Mouse (Mus musculus) G1E (cell line): ENCODE data around the gene Mapk8ip3. TPM values are rescaled to one million over a fixed set of nuclear protein-coding genes. Genes with fewer than 3 reads are reported as not detected.
A peak's percentile ranks its signal among the peaks of the same experiment; 100 is the strongest.

Experiments used
- ATAC-seq: 2 replicates; pipeline ENCODE4 v1.8.0; 2016; ENCODE audit warnings: mild to moderate bottlenecking; ENCODE audit not compliant: insufficient number of reproducible peaks, poor library complexity, low FRiP score, severe bottlenecking; ENCODE audit errors: extremely low read depth
- DNase-seq: peaks from one replicate; pipeline ENCODE4 v3.0.0; 2012; ENCODE audit warnings: low spot score
- H3K27me3 ChIP-seq: 2 replicates; pipeline ENCODE4 v1.6.1; 2012; ENCODE audit warnings: mild to moderate bottlenecking, low read length, inconsistent platforms; ENCODE audit not compliant: insufficient read depth
- H3K36me3 ChIP-seq: replicated peaks from 2 replicates; pipeline ENCODE3; 2012; ENCODE audit warnings: mild to moderate bottlenecking, inconsistent platforms
- H3K4me1 ChIP-seq: 2 replicates; pipeline ENCODE4 v1.6.1; 2012; ENCODE audit warnings: low read depth, low read length, inconsistent platforms, mixed read lengths; ENCODE audit not compliant: insufficient read depth
- H3K4me3 ChIP-seq: 2 replicates; pipeline ENCODE4 v1.5.1; 2012; ENCODE audit warnings: low read depth, mild to moderate bottlenecking, inconsistent platforms, low read length, moderate library complexity, mixed read lengths
- H3K9me3 ChIP-seq: replicated peaks from 2 replicates; pipeline ENCODE4 v1.6.1; 2012; ENCODE audit warnings: inconsistent platforms
- CTCF ChIP-seq: IDR thresholded peaks from 2 replicates; pipeline ENCODE4 v1.5.1; 2012; ENCODE audit warnings: low read depth, low read length, inconsistent platforms, mixed read lengths
- GATA1 ChIP-seq: IDR thresholded peaks from 2 replicates; pipeline ENCODE4 v1.6.1; 2012; ENCODE audit warnings: borderline replicate concordance, low read length, inconsistent platforms, mixed read lengths
- GATA2 ChIP-seq: IDR thresholded peaks from 2 replicates; pipeline ENCODE4 v1.6.1; 2012; ENCODE audit warnings: low read depth, low read length, inconsistent platforms, borderline replicate concordance
- POLR2AphosphoS5 ChIP-seq: IDR thresholded peaks from 2 replicates; pipeline ENCODE4 v1.6.1; 2012; ENCODE audit warnings: low read depth, low read length, inconsistent platforms; ENCODE audit not compliant: insufficient replicate concordance
- TAL1 ChIP-seq: conservative IDR thresholded peaks from 2 replicates; pipeline ENCODE4 v1.6.1; 2012; ENCODE audit warnings: low read depth, low read length, inconsistent platforms, mixed read lengths
- polyA plus RNA-seq: library from polyadenylated mRNA; stranded (reverse); fragments of >175 nt; gene quantifications from 2 replicates; pipeline ENCODE4 v1.2.3, GENCODE M21; 2012
- total RNA-seq, 2 experiments: library from RNA; stranded (forward) in 1 of 2; stranded (reverse) in 1 of 2; fragments of 200-1000 nt in 1 of 2; fragments of >200 nt in 1 of 2; fragmentation: Nextera tagmentation in 1 of 2; gene quantifications; 2 replicates each; pipeline ENCODE4 v1.2.3; 2014 to 2017

Gene Mapk8ip3
- total and polyA plus RNA-seq, 3 experiments = 32.4 to 122 (median 39.7) TPM

DNA sequence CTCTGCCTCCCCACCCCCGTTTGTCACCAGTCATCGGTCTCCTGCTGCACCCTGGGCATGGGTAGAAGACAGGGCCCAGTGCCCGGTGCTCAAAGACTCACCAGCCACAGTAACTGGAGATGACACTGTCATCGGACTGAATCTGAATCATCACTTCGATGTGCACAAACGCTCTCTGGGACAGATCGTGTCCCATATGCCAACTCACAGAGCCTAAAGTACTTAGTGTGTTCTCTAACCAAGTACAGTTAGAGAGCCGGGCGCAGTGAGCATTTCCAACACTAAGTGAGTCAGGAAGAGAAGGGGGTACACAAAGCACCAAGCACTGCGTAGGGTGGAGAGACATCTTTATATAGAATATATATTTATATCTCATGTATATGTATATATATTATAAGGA lies 68.9 kb downstream of the Mapk8ip3 start:
- Histone ChIP-seq H3K4me3 (no peak overlapping the region), H3K36me3 (peaks cover 49% of the 10 kb centered on the region), H3K27me3 (peaks cover 7% of the 10 kb centered on the region; the same call in 1 of the 2 replicates), H3K9me3 (no peaks in the 10 kb centered on the region), H3K4me1 (no peaks in the 10 kb centered on the region)
- ATAC-seq (no peak), DNase-seq (no peak)
- no peak for TF ChIP-seq GATA1
- TF ChIP-seq CTCF = no peak
- no peak for TF ChIP-seq POLR2AphosphoS5
- no peak for TF ChIP-seq GATA2
- no peak for TF ChIP-seq TAL1

DNA sequence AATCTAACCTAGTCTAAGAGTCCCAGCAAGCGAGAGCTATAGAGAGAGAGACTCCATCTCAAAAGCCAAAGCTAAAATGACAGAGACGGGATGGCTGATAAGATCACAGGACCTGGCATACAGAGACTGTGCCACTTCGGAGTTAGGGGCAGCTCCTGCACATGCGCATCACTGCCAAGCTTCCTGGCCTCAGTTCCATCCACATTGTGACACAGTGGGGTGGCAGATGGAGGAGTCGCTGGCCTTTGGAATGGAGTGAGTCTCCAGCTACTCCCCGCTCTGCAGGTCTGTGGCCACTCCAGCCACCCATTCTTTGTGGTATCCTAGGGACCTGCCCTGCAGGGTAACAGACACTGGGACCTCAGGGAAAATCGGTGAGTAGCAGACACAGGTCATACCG lies 71.0 kb downstream of the Mapk8ip3 start, which contains the start of gene Igfals:
Gene Igfals, plus strand, starts transcription at position 222 of the 400 bp plus-strand sequence.
- Histone ChIP-seq H3K4me1 (no peaks in the 10 kb centered on the region), H3K4me3 (no peak within 1 kb of the TSS), H3K36me3 (peaks cover 70% of the 10 kb centered on the region), H3K9me3 (no peaks in the 10 kb centered on the region), H3K27me3 (peaks cover 3% of the 10 kb centered on the region; the same call in 1 of the 2 replicates)
- TF ChIP-seq CTCF = no peak
- TF ChIP-seq POLR2AphosphoS5 = no peak
- no peak for TF ChIP-seq GATA1
- ATAC-seq (no peak), DNase-seq (no peak)

DNA sequence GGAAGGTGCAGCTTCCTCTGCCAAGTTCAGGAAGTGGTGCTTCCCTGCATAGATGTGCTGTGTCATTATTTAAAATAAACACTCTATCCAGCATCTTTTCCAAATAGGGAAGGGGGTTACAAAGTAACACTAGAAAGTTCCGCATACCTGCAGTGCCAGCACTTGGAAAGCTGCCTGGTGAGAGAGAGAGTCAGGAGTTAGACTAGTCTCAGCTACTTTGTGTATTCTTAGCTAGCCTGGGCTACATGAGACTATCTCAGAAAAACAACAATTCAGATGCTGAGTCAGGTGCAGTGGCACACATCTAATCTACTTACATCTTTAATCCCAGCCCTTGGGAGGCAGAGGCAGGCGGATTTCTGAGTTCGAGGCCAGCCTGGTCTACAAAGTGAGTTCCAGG lies 75.0 kb downstream of the Mapk8ip3 start:
- peaks cover 94% of the 10 kb centered on the region for H3K36me3 ChIP-seq
- H3K27me3 ChIP-seq = no peaks in the 10 kb centered on the region
- no peak overlapping the region for H3K4me3 ChIP-seq
- no peak for ATAC-seq
- TF ChIP-seq POLR2AphosphoS5 = no peak
- TF ChIP-seq CTCF = no peak
- TF ChIP-seq TAL1 = no peak
- no peak for TF ChIP-seq GATA2
- TF ChIP-seq GATA1 = no peak
- H3K4me1 ChIP-seq = peaks cover 29% of the 10 kb centered on the region
- DNase-seq = no peak
- H3K9me3 ChIP-seq = no peaks in the 10 kb centered on the region

DNA sequence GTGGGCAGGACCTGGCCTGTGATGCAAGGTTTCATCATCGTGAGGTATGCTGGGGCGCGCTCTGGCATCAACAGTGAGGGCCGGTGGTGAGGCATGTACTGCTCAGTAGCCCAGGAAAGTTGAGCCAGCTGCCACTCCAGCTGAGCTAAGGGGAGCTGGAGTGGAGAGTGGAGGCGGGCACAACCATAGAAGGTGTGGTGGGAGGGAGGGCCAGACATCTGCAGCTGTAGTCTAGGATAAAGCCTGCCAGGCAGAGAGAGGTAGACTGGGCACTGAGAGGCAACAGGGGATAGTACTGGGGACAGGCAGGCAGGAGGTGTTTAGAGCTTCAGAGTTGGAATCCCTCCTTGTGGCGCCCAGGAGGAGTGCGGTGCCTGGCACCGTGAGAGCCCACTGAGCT lies 76.7 kb downstream of the Mapk8ip3 start:
- Histone ChIP-seq H3K36me3 (peaks cover 95% of the 10 kb centered on the region), H3K4me1 (peaks cover 29% of the 10 kb centered on the region), H3K9me3 (no peaks in the 10 kb centered on the region), H3K27me3 (no peaks in the 10 kb centered on the region), H3K4me3 (0 out of 2 replicates have a peak overlapping the region, but pooled peaks have one; percentile 18)
- DNase-seq = no peak
- TF ChIP-seq TAL1 (no peak), CTCF (no peak), GATA1 (no peak), POLR2AphosphoS5 (no peak), GATA2 (no peak)
- ATAC-seq = no peak

DNA sequence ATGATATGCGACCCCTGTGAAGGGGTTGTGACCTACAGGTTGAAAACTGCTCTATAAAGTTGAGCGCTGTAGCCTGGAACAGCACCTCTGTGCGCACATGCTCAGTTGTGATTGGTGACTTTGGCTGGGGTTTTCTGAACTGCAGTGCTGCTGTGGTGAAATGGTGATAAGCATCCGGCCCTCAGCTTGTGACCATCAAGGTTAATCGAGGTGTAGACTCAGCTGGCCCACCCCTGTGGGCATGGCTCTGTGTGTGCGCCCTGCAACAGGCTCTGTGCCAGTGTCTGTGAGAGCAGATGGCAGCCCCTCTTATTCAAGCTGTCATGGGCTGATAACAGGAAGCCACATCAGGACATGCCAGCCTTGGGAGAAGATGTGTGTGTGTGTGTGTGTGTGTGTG lies 77.8 kb downstream of the Mapk8ip3 start:
- Histone ChIP-seq H3K4me3 (no peak overlapping the region), H3K27me3 (no peaks in the 10 kb centered on the region), H3K4me1 (peaks cover 29% of the 10 kb centered on the region), H3K9me3 (no peaks in the 10 kb centered on the region), H3K36me3 (peaks cover 93% of the 10 kb centered on the region)
- ATAC-seq = peak; percentile 60
- TF ChIP-seq POLR2AphosphoS5 (no peak), GATA1 (no peak), CTCF (no peak), TAL1 (peak; percentile 62)
- peak; percentile 71 for DNase-seq

DNA sequence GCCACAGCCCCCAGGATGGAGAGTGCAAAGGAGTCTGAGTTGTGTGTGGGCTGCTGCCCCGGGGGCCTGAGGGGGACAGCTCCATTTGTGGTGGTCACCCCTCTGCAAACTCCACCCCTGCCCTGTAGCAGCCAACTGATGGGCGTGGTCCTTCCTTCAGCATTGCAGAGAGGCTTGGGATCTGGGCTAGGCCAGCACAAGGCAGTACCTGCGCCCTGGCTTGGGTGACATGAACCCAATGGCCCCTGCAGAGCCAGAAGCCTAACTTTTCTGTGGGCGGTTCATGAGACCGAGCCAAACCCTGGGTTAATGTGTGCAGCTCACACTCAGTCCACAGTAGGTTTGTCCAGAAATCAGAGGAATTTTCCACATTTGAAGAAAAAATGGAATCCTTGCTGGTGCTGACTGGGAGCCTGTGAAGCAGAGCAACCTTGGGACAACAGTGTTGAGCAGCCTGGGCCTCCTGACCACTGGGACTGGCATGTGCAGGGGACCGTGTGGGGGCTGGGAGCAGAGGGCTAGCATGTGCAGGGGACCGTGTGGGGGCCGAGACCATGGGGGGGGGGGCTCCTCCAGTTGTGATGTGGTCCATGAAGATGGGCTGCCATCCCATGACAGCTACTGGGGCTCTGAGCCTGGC lies 78.8 kb downstream of the Mapk8ip3 start:
- Histone ChIP-seq H3K36me3 (peaks cover 92% of the 10 kb centered on the region), H3K9me3 (no peaks in the 10 kb centered on the region), H3K4me3 (no peak overlapping the region; the same call in 1 of the 2 replicates), H3K4me1 (peaks cover 29% of the 10 kb centered on the region), H3K27me3 (no peaks in the 10 kb centered on the region)
- no peak for DNase-seq
- no peak for ATAC-seq
- TF ChIP-seq GATA1 (no peak), POLR2AphosphoS5 (no peak), GATA2 (no peak), TAL1 (no peak), CTCF (no peak)
